Mouse (Mus musculus): ENCODE measurements around the gene Tex13b. TPM values are rescaled to one million over a fixed set of nuclear protein-coding genes. Genes with fewer than 3 reads are reported as not detected.

The Tex13b gene
- total RNA-seq (2023) = not detected

DNA sequence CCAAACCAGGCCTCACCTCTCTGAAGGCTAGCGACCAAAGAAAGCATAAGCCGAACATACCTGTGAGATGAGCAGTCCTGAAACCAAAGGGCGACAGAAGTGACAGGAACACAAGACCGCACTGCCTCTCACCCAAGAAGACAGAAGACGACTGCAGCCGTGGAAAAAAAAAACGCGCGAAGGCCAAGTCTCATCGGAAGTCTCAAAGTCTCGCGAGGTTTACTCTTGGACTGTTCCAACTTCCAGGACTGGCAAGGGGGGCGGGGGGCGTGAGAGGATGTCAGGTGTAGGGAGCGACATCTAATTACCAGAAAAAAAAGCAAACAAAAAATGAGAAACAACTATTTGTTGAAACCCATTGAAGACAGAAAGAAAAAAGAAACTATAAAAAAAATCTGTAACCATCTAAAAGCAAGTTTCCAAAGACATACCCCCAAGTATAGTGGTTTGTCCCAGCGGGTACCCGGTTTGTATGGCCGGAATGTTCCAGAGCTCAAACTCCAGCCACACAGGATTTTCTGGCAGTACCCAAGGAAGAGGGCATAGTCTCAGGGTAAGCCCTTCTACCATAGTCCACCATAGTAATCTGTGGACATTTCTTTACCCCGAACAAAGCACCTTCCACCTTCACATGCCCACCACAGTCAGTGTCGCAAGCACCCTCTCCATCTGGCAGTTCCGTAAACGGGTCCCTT is at the start of gene Tex13b:
TSS of gene Tex13b (minus strand) at position 122 of the 695 bp plus-strand sequence.

Other genes starting within 250 kb of the Tex13b start
- gene Tsc22d3, start 212.8 kb downstream of the Tex13b start, total RNA-seq (2023) = 1,164 TPM
- 0.24 TPM for gene Mid2, start 148.8 kb downstream of the Tex13b start, total RNA-seq (2023)
- not detected for gene Vsig1, start 94.2 kb upstream of the Tex13b start, total RNA-seq (2023)
- gene Psmd10, start 143.3 kb upstream of the Tex13b start, total RNA-seq (2023) = 16.1 TPM
- 19.2 TPM for gene Atg4a, start 143.5 kb upstream of the Tex13b start, total RNA-seq (2023)

Measured in CD4-positive naive resting alpha-beta T cell, adult 57 days (primary cell).